Mouse (Mus musculus) hindlimb bud, embryonic 11.5 days (tissue): Measurements from ENCODE around the gene Olfr623.

ENCODE experiments used
- DNase-seq: peaks from one replicate; pipeline ENCODE4 v3.0.0-alpha.2; 2012; ENCODE audit warnings: low read depth, low spot score; ENCODE audit errors: extremely low spot score

The Olfr623 gene

DNA sequence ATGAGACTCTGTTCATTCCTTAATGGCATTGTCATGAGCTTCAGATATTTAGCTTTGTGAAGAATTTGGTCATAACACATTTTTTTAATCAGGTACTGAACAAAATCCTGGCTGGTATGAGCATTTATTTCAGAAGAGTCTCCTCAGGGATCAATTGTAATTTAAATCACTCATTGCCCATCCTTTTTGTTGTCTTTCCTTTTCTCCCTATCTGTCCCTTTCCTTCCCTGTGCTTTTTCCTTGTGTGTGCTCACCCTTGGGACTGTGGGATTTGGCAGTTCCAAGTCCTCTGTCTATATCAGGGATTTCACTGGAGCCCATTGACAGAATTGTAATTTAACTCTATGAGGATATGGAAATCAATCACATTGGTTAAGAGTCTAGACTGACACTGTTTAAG lies at the start of gene Olfr623:
Olfr623 (minus strand) TSS at position 101 of the 400 bp plus-strand sequence.
- DNase-seq: no peak

DNA sequence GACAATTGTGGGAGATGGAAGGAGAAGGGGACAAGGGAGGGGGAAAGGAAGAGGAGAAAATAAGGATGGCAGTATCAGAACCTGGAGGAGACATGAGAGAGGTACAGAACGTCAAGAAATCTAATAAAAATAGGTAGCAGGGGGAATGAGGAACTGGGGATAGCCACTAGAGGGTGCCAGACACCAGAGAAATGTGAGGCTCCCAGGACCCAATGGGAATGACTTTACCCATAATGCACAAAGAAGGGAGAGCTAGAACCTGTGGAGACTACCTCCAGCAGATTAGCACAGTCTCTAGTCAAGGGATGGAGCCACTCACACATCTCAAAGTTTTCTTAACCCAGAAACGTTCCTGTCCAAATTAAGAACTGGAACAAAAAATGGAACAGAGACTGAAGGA lies 48.5 kb upstream of the Olfr623 start:
- no peak for DNase-seq

DNA sequence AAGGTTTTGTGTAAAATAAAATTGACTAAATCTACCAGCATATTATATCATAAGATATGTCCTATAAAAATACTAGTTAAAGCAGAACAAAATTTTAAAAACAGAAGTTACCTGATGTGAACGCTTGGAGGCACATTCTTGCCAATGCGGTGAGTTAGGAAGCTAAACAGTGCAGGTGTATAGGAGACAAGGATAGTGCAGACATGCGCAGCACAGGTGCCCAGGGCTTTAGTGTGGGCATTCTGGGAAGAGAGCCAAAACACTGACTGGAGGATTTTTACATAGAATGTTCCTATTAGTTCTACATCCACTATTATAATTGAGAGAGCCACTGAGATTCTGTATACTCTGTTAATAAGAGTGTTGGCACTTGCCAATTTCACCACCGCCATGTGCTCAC lies 36.0 kb upstream of the Olfr623 start:
- DNase-seq: no peak

GRCm38 (mm10) chr7:103682420-103682819 lies 18.9 kb upstream of the Olfr623 start, which contains the start of gene Olfr625-ps1:
Gene Olfr625-ps1 (plus strand): TSS chr7:103682720.
- no peak for DNase-seq

GRCm38 (mm10) chr7:103671091-103671490 lies 7.6 kb upstream of the Olfr623 start, which contains the start of gene Olfr624:
Gene Olfr624 (minus strand): TSS chr7:103671191.
- no peak for DNase-seq

GRCm38 (mm10) chr7:103644070-103644469 lies 19.4 kb downstream of the Olfr623 start:
- DNase-seq: no peak

DNA sequence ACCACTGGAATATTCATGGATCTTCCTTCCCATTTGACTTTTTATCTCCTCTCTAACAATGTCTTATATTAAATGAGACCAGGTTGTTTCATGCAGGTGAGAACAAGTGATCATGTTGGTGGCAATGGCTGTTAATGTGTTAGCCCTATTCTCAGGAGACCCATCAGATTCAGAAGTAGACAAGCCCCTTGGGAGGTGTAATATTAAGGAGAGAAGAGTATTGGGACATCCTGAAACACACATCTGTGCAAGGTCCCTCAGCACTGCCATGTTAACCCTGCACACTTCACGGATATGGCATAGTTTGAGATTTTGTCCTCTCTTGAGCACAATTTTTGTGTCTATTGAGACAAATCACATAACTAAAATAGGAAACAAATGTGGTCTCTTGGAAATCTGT lies 20.9 kb downstream of the Olfr623 start, which contains the start of gene Olfr622:
Olfr622 (minus strand) TSS at position 101 of the 400 bp plus-strand sequence.
- no peak for DNase-seq

DNA sequence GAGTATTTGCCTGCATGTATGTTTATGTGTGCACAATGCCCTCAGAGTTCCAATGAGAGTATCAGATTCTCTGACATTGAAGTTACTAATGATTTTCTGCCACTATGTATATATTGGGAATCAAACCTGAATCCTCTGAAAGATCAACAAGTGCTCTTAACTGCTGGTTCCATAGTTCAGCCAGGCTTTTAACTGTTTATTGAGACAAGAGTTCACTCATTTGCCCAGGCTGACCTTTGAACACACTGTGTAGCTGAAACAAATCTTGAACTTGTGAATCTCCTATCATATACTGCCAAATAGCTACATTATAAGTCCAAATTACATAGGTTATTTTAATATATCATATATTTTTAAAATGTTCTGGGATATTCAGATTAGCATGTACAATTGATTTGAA lies 26.7 kb downstream of the Olfr623 start:
- no peak for DNase-seq

- DNase-seq: no peak
Measured at GRCm38 (mm10) chr7:103612434-103612833, 51.1 kb downstream of the Olfr623 start, which contains the start of gene Olfr620. Gene Olfr620 (minus strand): TSS chr7:103612534.
